Mouse (Mus musculus) megakaryocyte, embryonic 14.5 days (primary cell): Measurements from ENCODE around the gene Tnfrsf23. TPM values are rescaled to one million over a fixed set of nuclear protein-coding genes. Genes with fewer than 3 reads are reported as not detected.

Experiments used
- H3K27me3 ChIP-seq: replicated peaks from 2 replicates; pipeline ENCODE3; 2012; ENCODE audit warnings: inconsistent platforms
- H3K36me3 ChIP-seq: replicated peaks from 2 replicates; pipeline ENCODE3; 2012; ENCODE audit warnings: low read length, inconsistent platforms, mixed read lengths
- H3K4me1 ChIP-seq: 2 replicates; pipeline ENCODE4 v1.6.1; 2012; ENCODE audit warnings: inconsistent platforms
- H3K4me3 ChIP-seq: replicated peaks from 2 replicates; pipeline ENCODE3; 2012; ENCODE audit warnings: moderate library complexity, mild to moderate bottlenecking, inconsistent platforms
- H3K9me3 ChIP-seq: 2 replicates; pipeline ENCODE4 v1.6.1; 2012; ENCODE audit warnings: inconsistent platforms
- FLI1 ChIP-seq: IDR thresholded peaks from 2 replicates; pipeline ENCODE4 v1.6.1; 2012; ENCODE audit warnings: low read length, inconsistent platforms, mixed read lengths
- GATA1 ChIP-seq: IDR thresholded peaks from 3 replicates; pipeline ENCODE4 v1.6.1; 2012; ENCODE audit warnings: mixed read lengths, low read length, inconsistent platforms, borderline replicate concordance
- polyA plus RNA-seq: library from polyadenylated mRNA; stranded (reverse); fragments of >175 nt; gene quantifications from 2 replicates; pipeline ENCODE4 v1.2.3, GENCODE M21; 2012; ENCODE audit warnings: low replicate concordance; ENCODE audit not compliant: insufficient read depth

Tnfrsf23 gene
- polyA plus RNA-seq: 0.36 TPM in 1 of 2 replicates, not detected in the other

GRCm38 (mm10) chr7:143685359-143686067, at the start of gene Tnfrsf23:
Gene Tnfrsf23, minus strand, starts transcription at chr7:143685872.
- Histone ChIP-seq H3K27me3 (peaks cover 42% of the 10 kb centered on the region), H3K4me3 (peak within 1 kb of the TSS; percentile 86), H3K4me1 (peaks cover 14% of the 10 kb centered on the region), H3K36me3 (no peaks in the 10 kb centered on the region), H3K9me3 (no peaks in the 10 kb centered on the region; the same call in 1 of the 2 replicates)
- no peak for TF ChIP-seq FLI1
- no peak for TF ChIP-seq GATA1

GRCm38 (mm10) chr7:143733746-143734145, 48.1 kb upstream of the Tnfrsf23 start:
- Histone ChIP-seq H3K9me3 (peaks cover 4% of the 10 kb centered on the region), H3K4me3 (no peak overlapping the region), H3K27me3 (peaks cover 72% of the 10 kb centered on the region), H3K36me3 (no peaks in the 10 kb centered on the region), H3K4me1 (peaks cover 3% of the 10 kb centered on the region)
- TF ChIP-seq GATA1 (no peak), FLI1 (no peak)

GRCm38 (mm10) chr7:143729886-143730285, 44.2 kb upstream of the Tnfrsf23 start:
- Histone ChIP-seq H3K9me3 (peaks cover 4% of the 10 kb centered on the region), H3K4me3 (no peak overlapping the region), H3K36me3 (no peaks in the 10 kb centered on the region), H3K27me3 (peaks cover 75% of the 10 kb centered on the region), H3K4me1 (peaks cover 6% of the 10 kb centered on the region)
- TF ChIP-seq FLI1 (no peak), GATA1 (no peak)

GRCm38 (mm10) chr7:143726396-143726795, 40.7 kb upstream of the Tnfrsf23 start:
- no peak for TF ChIP-seq FLI1
- TF ChIP-seq GATA1: no peak
- Histone ChIP-seq H3K4me1 (peaks cover 6% of the 10 kb centered on the region), H3K4me3 (no peak overlapping the region), H3K9me3 (no peaks in the 10 kb centered on the region), H3K36me3 (no peaks in the 10 kb centered on the region), H3K27me3 (peaks cover 84% of the 10 kb centered on the region)

GRCm38 (mm10) chr7:143723841-143724240, 38.2 kb upstream of the Tnfrsf23 start:
- no peaks in the 10 kb centered on the region for H3K36me3 ChIP-seq
- H3K27me3 ChIP-seq: peaks cover 95% of the 10 kb centered on the region
- H3K4me3 ChIP-seq: no peak overlapping the region
- peaks cover 5% of the 10 kb centered on the region for H3K4me1 ChIP-seq
- no peak for TF ChIP-seq FLI1
- H3K9me3 ChIP-seq: no peaks in the 10 kb centered on the region

GRCm38 (mm10) chr7:143722646-143723045, 37.0 kb upstream of the Tnfrsf23 start:
- H3K4me3 ChIP-seq: no peak overlapping the region
- H3K27me3 ChIP-seq: peaks cover 94% of the 10 kb centered on the region
- no peaks in the 10 kb centered on the region for H3K4me1 ChIP-seq
- no peak for TF ChIP-seq FLI1
- no peak for TF ChIP-seq GATA1
- H3K9me3 ChIP-seq: no peaks in the 10 kb centered on the region
- H3K36me3 ChIP-seq: no peaks in the 10 kb centered on the region

- Histone ChIP-seq H3K36me3 (no peaks in the 10 kb centered on the region), H3K4me3 (no peak overlapping the region), H3K27me3 (peaks cover 83% of the 10 kb centered on the region), H3K9me3 (no peaks in the 10 kb centered on the region), H3K4me1 (peaks cover 11% of the 10 kb centered on the region)
- TF ChIP-seq GATA1 (no peak), FLI1 (no peak)
Observed at GRCm38 (mm10) chr7:143717811-143718210, 32.1 kb upstream of the Tnfrsf23 start.

GRCm38 (mm10) chr7:143713421-143713820, 27.7 kb upstream of the Tnfrsf23 start:
- Histone ChIP-seq H3K9me3 (no peaks in the 10 kb centered on the region), H3K36me3 (no peaks in the 10 kb centered on the region), H3K4me1 (peaks cover 13% of the 10 kb centered on the region), H3K4me3 (peak overlapping the region; percentile 31), H3K27me3 (peaks cover 72% of the 10 kb centered on the region)
- no peak for TF ChIP-seq FLI1
- TF ChIP-seq GATA1: no peak

- Histone ChIP-seq H3K36me3 (no peaks in the 10 kb centered on the region), H3K4me3 (peak overlapping the region; percentile 31), H3K4me1 (peaks cover 13% of the 10 kb centered on the region), H3K27me3 (peaks cover 69% of the 10 kb centered on the region), H3K9me3 (no peaks in the 10 kb centered on the region)
- TF ChIP-seq GATA1: no peak
- no peak for TF ChIP-seq FLI1
Observed at GRCm38 (mm10) chr7:143712771-143713348, 27.2 kb upstream of the Tnfrsf23 start.

GRCm38 (mm10) chr7:143712023-143712422, 26.4 kb upstream of the Tnfrsf23 start:
- H3K9me3 ChIP-seq: no peaks in the 10 kb centered on the region

More at GRCm38 (mm10) chr7:143712023-143712422, 26.4 kb upstream of the Tnfrsf23 start:
- Histone ChIP-seq H3K27me3 (peaks cover 63% of the 10 kb centered on the region), H3K36me3 (no peaks in the 10 kb centered on the region), H3K4me3 (no peak overlapping the region), H3K4me1 (peaks cover 13% of the 10 kb centered on the region)
- TF ChIP-seq FLI1: no peak
- TF ChIP-seq GATA1: no peak
